Mouse (Mus musculus) left cerebral cortex, postnatal 14 days (tissue): Measurements from ENCODE around the gene Rrp9. TPM values are rescaled to one million over a fixed set of nuclear protein-coding genes. Genes with fewer than 3 reads are reported as not detected.

Experiments used
- DNase-seq, 2 experiments: peaks; one replicate each; pipeline ENCODE4 v3.0.0; 2021 to 2022; ENCODE audit warnings: low spot score in 2 of 2, mixed read lengths in 1 of 2
- intact Hi-C: fragments of 180-260 bp; cut with DNase I; formaldehyde crosslinking; loops from one replicate; pipeline ENCODE4 v1.15.1; 2025
- total RNA-seq, 2 experiments: library from RNA; stranded (reverse); gene quantifications; 2 replicates each; pipeline ENCODE4 v1.2.3; 2021

The Rrp9 gene
- total RNA-seq, 2 experiments from 2014 or later: 34.1 to 47.5 TPM

DNA sequence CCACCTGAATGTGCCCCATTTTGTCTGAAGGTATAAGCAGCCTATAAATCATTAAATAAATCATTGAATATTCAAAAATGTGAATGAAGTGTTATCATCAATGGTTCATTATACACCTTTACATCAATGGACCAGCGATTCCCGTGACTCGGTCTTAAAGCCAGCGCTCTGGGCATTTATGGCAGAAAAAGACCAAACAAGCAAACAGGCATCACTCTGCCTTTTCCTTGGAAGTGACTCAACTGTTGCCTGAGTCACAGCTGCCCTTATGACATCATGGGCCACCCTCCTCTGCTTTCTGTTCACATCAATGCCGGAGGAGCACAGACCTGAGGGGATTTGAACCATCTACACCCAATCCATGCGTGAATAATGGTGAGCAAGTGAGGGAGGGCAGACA lies 23.9 kb downstream of the Rrp9 start, which contains the start of gene Iqcf1:
Gene Iqcf1, plus strand, starts transcription at position 301 of the 400 bp plus-strand sequence.
- intact Hi-C loops: no loop called here
- DNase-seq: no peak

DNA sequence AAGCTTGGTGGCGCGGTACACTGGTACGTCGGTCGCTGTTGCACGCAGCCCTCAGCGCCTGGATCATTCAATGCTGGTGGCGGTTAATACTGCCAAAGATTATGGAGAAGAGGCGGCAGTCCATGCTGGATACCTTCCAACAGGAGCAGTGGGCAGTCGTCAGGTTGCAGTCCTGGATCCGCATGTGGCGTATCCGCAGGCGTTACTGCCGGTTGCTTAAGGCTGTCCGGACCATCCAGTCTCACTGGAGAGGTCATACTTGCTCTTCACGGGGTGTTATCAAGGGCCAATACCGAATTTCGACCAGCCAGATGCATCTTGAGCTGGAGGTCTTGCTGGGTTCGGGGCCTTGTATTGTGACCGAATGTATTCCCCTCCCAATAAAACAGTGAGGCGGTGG lies 26.1 kb downstream of the Rrp9 start:
- intact Hi-C loops: no loop called here
- no peak for DNase-seq

- intact Hi-C loops: no loop called here
These were observed 28.5 kb downstream of the Rrp9 start for GRCm38 (mm10) chr9:106504246-106504645.

DNA sequence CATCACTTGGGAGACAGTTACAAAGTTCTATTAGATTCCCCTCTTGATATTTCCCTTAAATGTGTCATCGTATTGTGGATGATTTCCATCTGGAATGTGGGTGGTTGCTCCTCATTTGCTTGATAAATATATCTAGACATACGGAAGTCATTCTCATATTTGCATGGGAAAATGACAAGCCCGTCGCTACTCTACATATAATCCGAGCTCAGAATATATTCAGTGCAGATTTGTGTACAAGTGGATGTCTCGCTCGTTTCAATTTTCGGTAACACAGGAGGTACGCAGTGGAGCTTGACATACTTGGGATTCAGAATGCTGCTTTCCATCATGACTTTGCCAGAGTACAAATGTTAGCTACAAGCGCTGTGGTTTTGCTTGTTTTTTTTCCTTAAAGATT lies 33.6 kb downstream of the Rrp9 start:
- intact Hi-C loops: no loop called here
- DNase-seq: peak in 1 of 2 experiments; percentile 17

More at GRCm38 (mm10) chr9:106504246-106504645, 28.5 kb downstream of the Rrp9 start:
- no peak for DNase-seq

DNA sequence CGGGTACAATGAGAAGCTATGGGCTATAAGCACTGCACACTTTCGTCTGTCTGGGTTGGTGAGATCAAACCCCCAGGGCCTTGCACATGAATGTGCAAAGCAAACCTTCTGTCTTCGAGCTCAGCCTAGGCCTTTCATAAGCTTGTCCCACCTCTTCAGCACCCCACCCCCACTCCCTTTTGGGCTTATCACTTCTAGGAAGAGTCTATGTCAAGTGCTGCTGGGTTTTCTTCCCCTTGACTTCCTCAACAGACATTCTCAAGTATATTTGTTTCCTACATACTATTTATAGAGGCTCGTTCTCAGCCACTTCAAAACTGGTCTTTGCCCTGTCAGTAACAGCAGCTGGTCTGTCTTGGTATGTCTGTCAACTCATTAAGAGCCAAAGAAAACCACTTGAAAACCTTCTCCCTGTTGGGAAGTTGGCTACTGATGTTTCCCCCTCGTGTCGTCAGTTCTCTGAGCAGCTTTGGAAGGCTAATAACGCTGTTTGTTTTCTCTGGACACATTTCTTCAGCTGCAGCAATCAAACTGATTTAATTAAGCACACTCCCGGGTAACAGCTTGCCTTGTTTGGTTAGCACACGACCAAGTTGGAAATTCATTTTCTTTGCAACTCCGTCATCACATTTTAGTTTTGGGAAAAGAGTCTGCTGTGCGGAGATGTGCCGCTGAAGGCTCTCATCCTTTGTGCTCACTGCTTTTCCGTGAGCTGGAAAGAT lies 37.1 kb downstream of the Rrp9 start:
- intact Hi-C loops: no loop called here
- peak; percentile 13 to 37 for DNase-seq

DNA sequence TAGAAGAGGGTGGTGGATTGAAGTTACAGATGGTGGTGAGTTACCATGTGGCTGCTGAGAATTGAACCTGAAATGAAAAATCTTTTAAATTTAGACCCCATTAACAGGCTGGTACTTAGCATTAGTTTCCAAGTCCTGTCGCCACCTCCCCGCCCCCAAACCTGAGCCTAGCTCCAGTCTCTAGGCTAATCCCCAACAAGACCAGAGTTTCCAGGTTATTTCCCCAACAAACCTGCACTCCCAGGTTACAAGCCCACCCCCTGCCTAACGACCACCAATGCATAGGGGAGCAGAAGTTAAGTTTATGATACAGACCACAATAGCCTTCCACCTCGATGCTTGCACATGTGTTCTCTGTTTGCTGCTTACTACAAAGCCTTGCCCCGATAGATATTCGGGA lies 37.8 kb downstream of the Rrp9 start:
- no peak for DNase-seq

DNA sequence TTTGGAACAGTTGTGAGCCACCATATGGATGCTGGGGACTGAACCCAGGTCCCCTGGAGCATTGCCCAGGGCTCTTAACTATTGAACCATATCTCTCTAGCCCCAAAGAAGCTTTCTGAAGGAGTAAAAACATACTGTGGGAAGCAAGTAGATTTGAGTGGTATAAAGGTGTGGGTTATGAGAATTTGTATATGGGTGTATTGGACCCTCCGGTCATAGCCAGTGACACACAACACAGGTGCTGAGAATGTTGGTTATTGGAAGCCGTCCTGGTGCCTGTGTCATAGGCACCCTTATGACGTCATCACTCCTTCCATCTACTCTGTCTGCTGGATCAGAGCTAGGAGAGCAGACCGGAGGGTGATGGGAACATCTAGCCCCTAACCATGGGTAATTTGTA lies 38.5 kb downstream of the Rrp9 start, which contains the start of gene Iqcf5:
Gene Iqcf5, plus strand, starts transcription at position 301 of the 400 bp plus-strand sequence.
- no peak for DNase-seq
- intact Hi-C loops: no loop called here

More for the DNA sequence above, 37.8 kb downstream of the Rrp9 start:
- intact Hi-C loops: no loop called here

- no peak for DNase-seq
- intact Hi-C loops: no loop called here
These were observed 43.7 kb downstream of the Rrp9 start for GRCm38 (mm10) chr9:106519433-106519832.

DNA sequence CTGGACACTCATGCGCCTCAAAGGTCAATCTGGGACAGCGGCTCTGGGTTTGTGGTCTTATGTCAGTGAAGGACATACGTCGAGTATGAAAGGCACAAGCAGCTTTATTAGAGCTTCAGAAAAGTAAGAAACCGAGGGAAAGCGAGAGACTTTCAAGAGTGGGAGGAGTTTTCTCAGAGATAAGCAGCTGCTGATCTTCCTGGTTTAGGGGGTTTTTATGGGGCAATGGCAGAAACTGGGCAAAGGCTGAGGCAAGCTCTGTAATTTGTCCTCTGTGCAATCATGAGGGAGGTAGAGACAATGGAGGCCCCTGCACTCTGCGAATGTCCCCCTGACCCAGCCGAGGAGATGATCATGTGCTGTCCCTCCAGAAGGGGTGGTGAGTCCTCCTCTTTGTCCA lies 44.1 kb downstream of the Rrp9 start:
- intact Hi-C loops: no loop called here

GRCm38 (mm10) chr9:106531833-106532232 lies 56.1 kb downstream of the Rrp9 start:
- intact Hi-C loops: loop anchor here (5.0 kb wide), 1 partner anchor 110 kb away; no protein-coding TSS in a partner anchor
- peak; percentile 33 to 37 for DNase-seq

More for the DNA sequence above, 44.1 kb downstream of the Rrp9 start:
- DNase-seq: no peak

DNA sequence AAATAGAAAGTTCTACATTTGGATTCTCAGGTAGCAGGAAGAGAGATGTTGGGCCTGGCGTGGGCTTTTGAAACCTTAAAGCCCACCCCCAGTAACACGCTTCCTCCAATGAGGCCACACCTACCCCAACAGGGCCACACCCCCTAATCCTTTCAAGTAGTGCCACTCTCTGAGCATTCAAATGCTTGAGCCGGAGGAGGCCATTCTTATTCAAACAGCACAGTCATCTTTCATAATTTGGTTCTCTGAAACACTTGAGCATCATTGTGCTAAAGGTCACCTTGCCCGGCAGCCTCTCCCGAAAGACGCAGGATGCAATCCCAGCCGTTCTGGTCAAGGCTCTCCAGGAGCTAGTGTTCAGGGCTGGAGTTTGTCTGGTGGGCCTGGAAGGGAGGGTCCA lies 58.5 kb downstream of the Rrp9 start:
- intact Hi-C loops: loop anchor here (5.0 kb wide), 1 partner anchor 108 kb away; no protein-coding TSS in a partner anchor
- no peak for DNase-seq

DNA sequence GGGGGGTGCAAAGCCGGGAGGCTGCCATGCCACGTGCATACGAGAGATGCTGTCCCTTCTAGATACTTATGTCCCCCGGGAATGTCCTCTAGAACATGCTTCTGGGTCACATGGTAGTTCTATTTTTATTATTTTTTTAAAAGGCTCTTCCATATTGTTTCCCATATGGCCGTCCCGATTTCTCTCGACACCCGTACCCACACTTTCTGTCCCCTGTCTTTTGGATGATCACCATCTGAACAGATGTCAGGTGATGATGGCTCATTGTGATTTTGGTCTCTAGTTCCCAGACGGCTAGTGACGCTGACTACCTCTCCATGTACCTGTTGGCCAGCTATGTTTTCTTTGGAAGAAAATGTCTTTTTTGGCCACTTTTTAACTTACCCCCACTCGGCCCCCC lies 59.2 kb downstream of the Rrp9 start:
- intact Hi-C loops: loop anchor here (5.0 kb wide), 1 partner anchor 107 kb away; no protein-coding TSS in a partner anchor

More for the DNA sequence above, 59.2 kb downstream of the Rrp9 start:
- DNase-seq: peak; percentile 34 to 38

Other genes starting within 250 kb of the Rrp9 start
- 100 to 1,000 TPM; 140 to 154 TPM for gene Alas1, start 227.3 kb upstream of the Rrp9 start, total RNA-seq
- 10 to 100 TPM; 17.7 to 19.3 TPM for gene Poc1a, start 194.9 kb upstream of the Rrp9 start, total RNA-seq
- 100 to 1,000 TPM in 1 of 2 experiments, 10 to 100 TPM in 1; 95.1 to 102 TPM for gene Dusp7, start 107.3 kb upstream of the Rrp9 start, total RNA-seq
- gene Rpl29, start 46.5 kb upstream of the Rrp9 start, total RNA-seq: 100 to 1,000 TPM; 336 to 343 TPM
- 10 to 100 TPM in 1 of 2 experiments, 1 to 10 TPM in 1; 7.9 to 11.1 TPM for gene Acy1, start 37.6 kb upstream of the Rrp9 start, total RNA-seq
- 1 to 10 TPM; 7.7 to 8.1 TPM for gene Abhd14b, start 28.5 kb upstream of the Rrp9 start, total RNA-seq
- gene Abhd14a, start 28.3 kb upstream of the Rrp9 start, total RNA-seq: 10 to 100 TPM; 48.7 to 54.1 TPM
- gene Pcbp4, start 22.7 kb upstream of the Rrp9 start, total RNA-seq: 100 to 1,000 TPM; 151 to 170 TPM
- 1 to 10 TPM; 3.7 to 5.8 TPM for gene Gpr62, start 10.0 kb upstream of the Rrp9 start, total RNA-seq
- gene Parp3, start 986 bp downstream of the Rrp9 start, total RNA-seq: 1 to 10 TPM; 3.3 to 3.5 TPM
- gene Iqcf1, start 24.0 kb downstream of the Rrp9 start, total RNA-seq: not detected
- gene Iqcf5, start 38.6 kb downstream of the Rrp9 start, total RNA-seq: 1 to 10 TPM in 1 of 2 experiments, not detected in 1; 1.7 TPM
- not detected for gene Iqcf3, start 85.7 kb downstream of the Rrp9 start, total RNA-seq
- gene Iqcf4, start 95.0 kb downstream of the Rrp9 start, total RNA-seq: not detected
- gene Iqcf6, start 150.6 kb downstream of the Rrp9 start, total RNA-seq: not detected
- gene Grm2, start 180.1 kb downstream of the Rrp9 start, total RNA-seq: 10 to 100 TPM; 62.1 to 69.6 TPM
- 100 to 1,000 TPM; 103 to 117 TPM for gene Tex264, start 210.0 kb downstream of the Rrp9 start, total RNA-seq